Mouse (Mus musculus) right cerebral cortex, postnatal 10 days (tissue): ENCODE measurements at regions not wholly inside any gene's neighbourhood (a gene's known extent, or its start where the extent isn't known, plus 50 kb on each side); places are given as distances from the start of the nearest gene placed in this dataset.

Experiments
- DNase-seq, 2 experiments: peaks; one replicate each; pipeline ENCODE4 v3.0.0; 2021; ENCODE audit warnings: low spot score in 2 of 2

DNA sequence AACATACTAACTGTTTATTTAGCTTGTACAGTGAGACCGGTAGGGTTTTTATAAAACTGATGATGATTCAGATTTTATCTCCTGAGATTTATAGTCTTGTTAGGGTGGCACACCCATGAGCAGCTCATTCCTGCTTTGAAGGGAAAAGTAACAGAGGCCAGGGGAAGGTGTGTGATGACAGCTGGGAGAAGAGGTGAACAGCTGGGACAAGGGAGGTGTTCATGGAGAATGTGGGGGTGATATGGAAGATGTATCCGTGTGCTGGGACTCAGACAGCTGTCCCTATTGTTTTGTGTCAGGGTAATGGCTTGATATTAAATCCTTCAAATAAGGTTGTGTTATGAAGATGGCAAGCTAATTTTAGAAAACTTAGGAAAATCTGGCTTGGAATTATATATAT lies 2238.4 kb upstream of the Gm7489 start:
- no peak for DNase-seq

DNA sequence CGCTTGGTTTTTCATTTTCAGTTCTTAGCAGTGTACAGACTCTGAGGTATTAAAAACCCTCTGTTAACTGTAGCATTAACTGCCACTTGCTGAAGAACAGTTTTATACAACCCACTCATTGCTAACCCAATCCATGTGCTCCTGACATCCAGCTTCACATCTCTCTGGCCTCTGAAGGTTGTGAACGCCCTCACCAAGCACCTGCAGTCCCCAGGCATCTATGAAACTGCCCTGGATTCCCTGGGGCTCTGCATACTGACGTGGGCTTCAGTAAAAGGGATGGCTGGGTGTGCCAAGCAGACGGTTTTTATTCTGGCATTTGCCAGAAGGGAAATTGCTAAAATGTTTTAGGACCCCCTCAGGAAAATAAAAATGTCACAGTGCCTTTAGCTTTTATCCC lies 2232.2 kb upstream of the Gm7489 start:
- DNase-seq: no peak

DNA sequence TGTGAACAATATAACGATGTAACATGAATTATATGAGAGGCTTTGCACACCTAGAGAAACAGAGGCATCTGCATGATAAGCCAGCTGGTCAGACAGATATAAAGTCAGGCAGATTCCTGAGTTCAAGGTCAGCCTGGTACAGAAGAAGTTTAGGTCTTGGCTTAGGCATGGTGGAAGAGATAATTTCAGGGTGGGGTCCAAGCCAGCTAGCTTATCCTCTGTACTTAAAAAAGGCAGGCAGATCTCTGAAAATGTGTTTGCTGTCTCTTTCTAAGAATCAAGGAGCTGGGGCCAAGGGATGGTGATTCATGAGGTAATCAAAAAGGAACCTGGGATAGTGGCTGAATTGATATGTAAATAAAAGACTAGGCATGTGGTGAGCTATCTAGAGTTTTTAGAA lies 2227.1 kb upstream of the Gm7489 start:
- no peak for DNase-seq

GRCm38 (mm10) chr15:51668340-51668739 lies 2216.4 kb upstream of the Gm7489 start:
- no peak for DNase-seq

- no peak for DNase-seq
These were observed 2212.9 kb upstream of the Gm7489 start for GRCm38 (mm10) chr15:51671667-51672372.

- no peak for DNase-seq
These were observed 2211.2 kb upstream of the Gm7489 start for GRCm38 (mm10) chr15:51673483-51673882.

DNA sequence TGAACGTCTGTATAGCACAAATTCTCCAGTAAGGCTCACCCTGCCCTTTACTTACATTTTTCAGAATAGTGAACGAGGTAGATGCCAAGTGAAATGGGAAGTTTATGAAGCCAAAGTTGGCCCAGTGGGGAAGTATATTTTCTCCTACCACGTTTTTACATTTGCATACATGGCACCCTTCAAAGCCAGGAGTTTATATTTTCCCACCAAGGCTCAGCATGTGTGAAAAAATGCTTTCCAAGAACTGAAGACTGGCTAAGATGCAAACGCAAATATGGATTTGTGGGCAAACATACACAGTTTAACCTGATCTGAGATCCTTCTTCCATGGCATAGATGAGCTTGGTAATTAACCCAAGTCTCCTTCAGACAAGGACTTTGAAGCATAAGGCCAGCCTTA lies 2209.4 kb upstream of the Gm7489 start:
- no peak for DNase-seq

DNA sequence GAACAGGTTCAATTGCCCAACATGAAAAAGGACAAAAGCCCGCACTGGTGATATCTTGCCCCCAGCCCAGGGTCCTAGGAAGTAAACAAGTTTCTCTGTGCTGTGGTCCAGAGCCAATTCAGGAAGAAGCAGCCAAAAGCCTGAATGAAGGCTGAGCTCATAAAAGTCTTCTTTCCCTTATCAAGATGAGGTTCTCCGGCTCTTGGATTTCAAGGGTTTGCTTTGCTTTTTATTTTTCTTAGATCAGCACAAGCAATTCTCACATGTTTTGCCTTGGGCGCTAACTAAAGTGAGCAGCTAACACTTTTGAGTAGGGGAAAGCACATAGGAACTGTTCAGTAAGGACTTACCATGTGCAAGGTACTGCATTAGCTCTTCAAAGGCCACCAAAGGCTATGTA lies 2208.0 kb upstream of the Gm7489 start:
- DNase-seq: no peak

GRCm38 (mm10) chr15:51677266-51677665 lies 2207.4 kb upstream of the Gm7489 start:
- DNase-seq: no peak

DNA sequence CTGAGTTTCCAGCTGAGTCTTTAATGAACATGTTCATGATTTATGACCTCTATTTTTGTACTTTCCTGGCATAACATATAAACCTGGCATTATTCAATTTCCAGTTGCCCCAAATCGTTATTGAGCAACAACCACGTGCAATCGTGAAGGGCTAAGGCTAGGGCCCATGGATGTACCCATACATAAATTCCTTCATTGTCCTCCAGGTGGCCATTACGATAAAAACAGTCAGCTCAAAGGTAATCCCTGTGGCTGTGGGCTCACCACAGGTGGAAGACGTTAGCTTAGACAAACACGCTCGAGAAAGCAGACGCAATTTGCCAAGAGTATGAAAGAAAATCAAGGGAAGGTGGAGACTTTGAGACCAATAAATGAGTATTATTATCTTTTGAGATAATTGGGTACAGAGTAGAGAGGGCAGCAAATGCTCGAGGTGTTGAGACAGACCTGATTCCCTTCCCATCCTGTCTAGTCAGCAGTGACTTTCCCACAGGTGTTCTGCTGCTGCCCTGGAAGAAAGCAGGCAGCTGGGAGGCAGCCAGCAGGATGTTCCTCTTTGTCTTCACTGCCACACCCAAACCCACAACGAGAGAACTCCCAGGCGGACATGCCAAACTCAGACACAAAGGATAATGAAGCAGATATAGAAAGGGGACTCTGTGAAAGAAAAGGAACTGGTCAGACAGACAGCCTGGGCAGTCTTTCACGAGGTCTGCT lies 2205.4 kb upstream of the Gm7489 start:
- no peak for DNase-seq

DNA sequence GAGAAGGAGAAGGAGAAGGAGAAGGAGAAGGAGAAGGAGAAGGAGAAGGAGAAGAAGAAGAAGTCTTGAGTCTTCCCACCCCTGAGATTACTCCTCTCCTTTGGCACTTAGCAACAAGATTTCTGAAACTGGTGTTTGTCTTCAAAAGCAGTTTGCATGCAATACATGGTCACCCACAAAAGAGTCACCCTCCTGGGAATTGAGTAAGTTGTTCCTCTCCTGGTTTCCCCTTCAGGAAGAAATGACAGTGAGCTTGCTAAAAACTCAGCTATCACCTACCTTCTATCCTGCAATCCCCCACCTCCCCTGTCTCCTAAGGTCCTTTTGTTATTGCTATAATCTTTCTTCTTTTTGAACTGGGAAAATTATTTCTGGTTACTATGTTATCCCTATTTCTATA lies 2204.2 kb upstream of the Gm7489 start:
- DNase-seq: no peak

DNA sequence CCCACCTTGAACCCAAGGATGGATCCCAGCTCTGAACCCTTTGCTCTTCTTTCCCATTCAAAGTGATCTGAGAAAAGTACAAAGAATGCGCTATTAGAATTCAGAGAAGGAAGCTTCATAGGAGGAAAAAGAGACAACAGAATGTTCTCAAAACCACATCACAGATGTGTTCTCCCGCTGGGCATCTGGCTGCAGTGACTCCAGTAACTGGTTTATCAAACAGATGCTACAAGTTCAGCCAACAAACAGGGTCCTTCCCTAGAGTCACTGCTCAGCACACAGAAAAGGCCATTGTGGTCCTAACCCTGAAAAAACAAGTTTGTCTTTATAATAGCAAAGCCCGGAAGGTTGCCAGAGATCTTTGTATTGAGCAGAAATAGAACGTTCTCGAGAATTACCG lies 2203.5 kb upstream of the Gm7489 start:
- DNase-seq: no peak

GRCm38 (mm10) chr15:51682331-51682730 lies 2202.4 kb upstream of the Gm7489 start:
- DNase-seq: no peak

GRCm38 (mm10) chr15:51687007-51687540 lies 2197.6 kb upstream of the Gm7489 start:
- DNase-seq: no peak

GRCm38 (mm10) chr15:51689498-51689897 lies 2195.2 kb upstream of the Gm7489 start:
- no peak for DNase-seq

GRCm38 (mm10) chr15:51692671-51693070 lies 2192.0 kb upstream of the Gm7489 start:
- no peak for DNase-seq

GRCm38 (mm10) chr15:51696344-51697016 lies 2188.2 kb upstream of the Gm7489 start:
- peak; percentile 26 to 60 for DNase-seq

GRCm38 (mm10) chr15:51704198-51704597 lies 2180.5 kb upstream of the Gm7489 start:
- DNase-seq: no peak

DNA sequence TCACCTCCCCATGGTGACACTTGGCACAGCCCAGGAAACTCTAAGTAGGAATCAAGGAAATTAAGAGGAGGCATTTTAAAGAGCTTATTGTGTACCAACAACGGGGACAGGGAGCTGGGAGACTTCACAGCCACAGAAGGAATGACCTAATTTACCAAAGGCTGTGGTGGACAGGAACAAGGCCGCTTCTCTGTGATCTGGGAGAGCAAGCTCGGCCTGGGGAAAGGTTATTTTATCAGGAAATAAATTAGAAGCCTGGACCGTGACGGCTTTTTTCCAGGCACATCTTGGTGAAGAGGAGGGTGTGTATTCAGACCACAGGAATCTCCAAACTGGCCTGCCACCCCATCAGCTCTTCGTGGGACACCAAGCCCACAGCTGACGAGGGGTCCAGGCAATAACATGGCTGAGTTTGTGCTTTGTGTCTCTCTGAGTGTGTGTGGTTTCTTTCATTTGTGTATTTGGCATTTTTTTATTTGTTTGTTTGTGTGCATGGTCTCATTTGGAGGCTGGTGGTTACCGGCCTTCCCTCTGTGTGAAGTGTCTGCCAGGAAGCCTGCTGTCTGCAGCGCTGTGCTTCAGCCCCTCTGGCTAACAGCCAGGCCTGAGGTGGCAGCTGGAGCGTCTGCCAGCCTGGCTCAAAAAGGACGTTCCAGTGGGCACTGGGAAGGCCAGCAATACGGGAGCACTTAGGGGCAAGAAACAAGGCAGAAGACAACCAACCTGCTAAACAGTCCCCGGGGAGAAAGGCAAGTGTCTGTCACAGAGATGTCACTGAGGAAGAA lies 2174.6 kb upstream of the Gm7489 start:
- peak; percentile 86 for DNase-seq

DNA sequence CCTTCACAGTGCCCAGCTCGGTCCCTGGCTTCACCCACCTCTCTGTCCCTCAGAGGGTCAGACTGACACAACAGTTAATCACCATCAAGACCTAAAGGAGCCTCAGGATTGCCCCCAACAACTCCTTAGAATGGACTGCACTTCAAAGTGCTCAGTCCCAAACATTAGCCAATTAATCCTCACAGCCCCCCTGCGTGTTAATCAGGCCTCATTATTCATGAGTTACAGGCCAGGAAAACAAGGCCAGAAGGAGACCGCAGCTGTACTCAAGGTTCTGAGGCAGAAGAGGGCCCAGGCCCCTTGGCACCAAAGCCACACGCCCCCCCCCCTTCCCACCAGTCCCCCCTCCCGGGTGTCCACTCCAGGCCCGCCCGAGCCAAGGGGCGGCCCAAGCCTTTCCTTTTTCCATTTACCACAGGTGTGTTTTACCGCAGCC lies 2163.8 kb upstream of the Gm7489 start:
- DNase-seq: peak in 1 of 2 experiments; percentile 25

- DNase-seq: no peak
These were observed 2163.3 kb upstream of the Gm7489 start for GRCm38 (mm10) chr15:51721363-51721762.

- no peak for DNase-seq
These were observed 2160.6 kb upstream of the Gm7489 start for GRCm38 (mm10) chr15:51724127-51724526.
